Mouse (Mus musculus) ES-E14 (cell line): ENCODE data around the gene Rgs1. TPM values are rescaled to one million over a fixed set of nuclear protein-coding genes. Genes with fewer than 3 reads are reported as not detected.

Experiments
- DNase-seq: peaks from one replicate; pipeline ENCODE4 v3.0.0-alpha.2; 2013; ENCODE audit warnings: low read depth, low spot score
- H3K27ac ChIP-seq: 2 replicates; pipeline ENCODE4 v1.5.1; 2012; ENCODE audit warnings: low read depth, mild to moderate bottlenecking, low read length, moderate library complexity, mixed read lengths; ENCODE audit not compliant: poor library complexity, insufficient read depth, severe bottlenecking
- H3K36me3 ChIP-seq: 2 replicates; pipeline ENCODE4 v1.6.1; 2012; ENCODE audit warnings: mild to moderate bottlenecking, low read length, moderate library complexity, mixed read lengths; ENCODE audit not compliant: control insufficient read depth, poor library complexity, insufficient read depth, severe bottlenecking
- H3K4me1 ChIP-seq, 2 experiments: fragments of 150-350 bp in 1 of 2; sonication (generic) in 1 of 2; 2 replicates each; pipeline ENCODE4 v1.6.1; 2012; ENCODE audit warnings: low read length in 2 of 2, mild to moderate bottlenecking in 1 of 2, mixed read lengths in 1 of 2; ENCODE audit not compliant: control insufficient read depth in 2 of 2, insufficient read depth in 2 of 2, poor library complexity in 1 of 2
- H3K4me3 ChIP-seq, 2 experiments: fragments of 150-350 bp in 1 of 2; sonication (generic) in 1 of 2; 2 replicates each; pipeline ENCODE4 v1.5.1; 2012; ENCODE audit warnings: low read length in 2 of 2, low read depth in 1 of 2, mild to moderate bottlenecking in 1 of 2, mixed read lengths in 1 of 2; ENCODE audit not compliant: insufficient read depth in 1 of 2, poor library complexity in 1 of 2, severe bottlenecking in 1 of 2
- H3K9ac ChIP-seq: 2 replicates; pipeline ENCODE4 v1.6.1; 2012; ENCODE audit warnings: low read depth, mild to moderate bottlenecking, low read length, mixed read lengths; ENCODE audit not compliant: poor library complexity, insufficient read depth, severe bottlenecking
- H3K9me3 ChIP-seq: fragments of 150-350 bp; sonication (generic); 2 replicates; pipeline ENCODE4 v1.6.1; 2012; ENCODE audit warnings: low read depth, mild to moderate bottlenecking, low read length; ENCODE audit not compliant: control insufficient read depth, insufficient read depth
- CHD2 ChIP-seq: IDR thresholded peaks from 2 replicates; pipeline ENCODE4 v1.6.1; 2014; ENCODE audit warnings: mild to moderate bottlenecking, low read depth, low read length, inconsistent platforms
- HCFC1 ChIP-seq: IDR thresholded peaks from 2 replicates; pipeline ENCODE4 v1.6.1; 2012; ENCODE audit warnings: low read length, inconsistent platforms, borderline replicate concordance; ENCODE audit not compliant: insufficient read depth
- MAFK ChIP-seq: IDR thresholded peaks from 2 replicates; pipeline ENCODE4 v1.6.1; 2014; ENCODE audit warnings: mild to moderate bottlenecking, low read depth, low read length, inconsistent platforms; ENCODE audit not compliant: insufficient read depth
- ZC3H11A ChIP-seq: IDR thresholded peaks from 2 replicates; pipeline ENCODE4 v1.6.1; 2012; ENCODE audit warnings: low read depth, mild to moderate bottlenecking, inconsistent platforms, low read length, borderline replicate concordance
- ZNF384 ChIP-seq: IDR thresholded peaks from 2 replicates; pipeline ENCODE4 v1.6.1; 2012; ENCODE audit warnings: low read depth, low read length, inconsistent platforms
- in situ Hi-C, 2 experiments: fragments of 600-800 bp; cut with MboI; formaldehyde crosslinking; loops; one replicate each; pipeline ENCODE4 v1.15.1; 2025; ENCODE audit warnings: low sequenced_read_pairs in 2 of 2, inconsistent platforms in 1 of 2; ENCODE audit not compliant: unreplicated experiment in 2 of 2
- total RNA-seq: library from RNA; depleted of rRNA; stranded (reverse); fragments of 300-350 nt; gene quantifications from 2 replicates; pipeline ENCODE4 v1.2.3, GENCODE M21; 2012; rRNA removed

Rgs1 gene
- total RNA-seq, result not detected in 2 replicates

DNA sequence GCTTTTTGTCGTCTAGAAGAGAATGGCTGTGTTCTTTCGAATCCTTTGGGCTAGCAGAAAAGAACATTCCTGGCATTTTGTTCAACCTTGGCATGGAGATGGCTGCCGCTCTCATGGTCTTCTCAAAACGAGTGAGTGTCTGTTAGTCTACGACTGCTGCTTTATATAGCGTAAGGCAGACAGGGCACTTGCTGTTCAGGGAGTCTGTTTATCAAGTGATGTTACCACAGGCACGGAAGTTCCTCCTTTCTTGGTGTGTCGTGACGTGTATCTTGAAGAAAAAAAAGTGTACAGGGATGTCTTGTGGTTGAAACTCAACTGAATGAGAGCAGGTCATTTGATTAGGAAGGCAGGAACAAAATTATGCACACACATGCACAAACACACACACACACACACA, at the start of gene Rgs1:
Rgs1 (minus strand) TSS at position 320 of the 400 bp plus-strand sequence.
- TF ChIP-seq ZC3H11A (no peak), MAFK (no peak), ZNF384 (no peak), CHD2 (no peak), HCFC1 (no peak)
- no peak within 1 kb of the TSS for H3K9ac ChIP-seq
- in situ Hi-C loops, result no loop called here

DNA sequence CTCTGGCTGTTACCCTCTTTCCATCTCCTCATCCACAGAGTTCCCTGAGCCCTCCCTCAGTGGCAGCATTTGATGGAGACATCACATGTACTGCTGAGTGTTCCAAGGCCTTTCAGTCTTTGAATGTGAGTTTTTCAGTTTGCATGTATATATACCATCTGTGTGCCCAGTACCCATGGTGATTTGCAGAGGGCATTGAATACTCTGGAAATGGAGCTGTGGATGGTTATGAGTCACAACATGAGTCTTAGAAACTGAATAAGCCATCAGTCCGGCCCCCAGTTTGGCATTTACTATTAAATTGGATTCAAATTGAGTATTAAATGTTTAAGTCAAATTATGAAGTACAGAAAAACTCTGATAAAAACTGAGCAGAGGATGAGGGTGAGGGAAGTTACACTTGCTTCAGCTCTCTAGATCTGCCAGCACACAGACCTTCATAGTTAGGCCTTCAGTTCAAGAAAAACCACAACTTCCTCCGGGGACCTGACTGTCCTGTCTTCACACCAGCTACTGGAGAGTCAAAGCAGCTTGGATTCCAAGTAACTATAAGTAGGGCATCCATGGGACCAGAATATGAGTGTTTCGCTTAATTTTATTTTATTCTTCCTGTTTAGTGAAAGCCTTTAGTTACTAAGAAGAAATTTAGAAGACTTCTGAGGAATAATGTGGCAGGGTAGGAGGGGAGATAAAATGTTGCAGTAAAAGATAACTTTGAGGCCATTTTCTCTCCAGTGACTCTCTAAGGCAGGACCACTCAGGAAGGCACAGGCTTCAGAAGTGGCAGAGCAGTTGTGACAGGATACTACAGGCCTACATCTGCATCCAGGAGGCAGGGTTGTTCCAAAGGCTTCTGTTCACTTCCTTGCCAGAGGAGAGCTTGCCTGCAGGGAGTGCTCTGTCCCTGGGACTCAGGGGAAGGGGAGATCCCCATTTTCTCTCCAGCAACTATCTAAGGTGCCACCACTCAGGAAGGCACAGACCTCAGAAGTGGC, 34.3 kb upstream of the Rgs1 start:
- DNase-seq, result no peak
- in situ Hi-C loops, result no loop called here
- TF ChIP-seq ZC3H11A, result no peak
- TF ChIP-seq CHD2, result no peak
- TF ChIP-seq HCFC1, result no peak
- TF ChIP-seq MAFK, result no peak
- no peak for TF ChIP-seq ZNF384
- Histone ChIP-seq H3K4me1 (no peaks in the 10 kb centered on the region), H3K27ac (no peak overlapping the region), H3K4me3 (no peak overlapping the region), H3K36me3 (no peaks in the 10 kb centered on the region), H3K9ac (no peak overlapping the region), H3K9me3 (no peaks in the 10 kb centered on the region)

More for the DNA sequence above, at the start of gene Rgs1:
- no peaks in the 10 kb centered on the region for H3K9me3 ChIP-seq
- H3K27ac ChIP-seq, result no peak within 1 kb of the TSS
- no peaks in the 10 kb centered on the region for H3K4me1 ChIP-seq
- no peak within 1 kb of the TSS for H3K4me3 ChIP-seq
- H3K36me3 ChIP-seq, result no peaks in the 10 kb centered on the region
- no peak for DNase-seq

- H3K9me3 ChIP-seq, result no peaks in the 10 kb centered on the region
- no peak overlapping the region for H3K4me3 ChIP-seq
- TF ChIP-seq ZC3H11A (no peak), ZNF384 (no peak), HCFC1 (no peak), MAFK (no peak), CHD2 (no peak)
- H3K36me3 ChIP-seq, result no peaks in the 10 kb centered on the region
- H3K4me1 ChIP-seq, result no peaks in the 10 kb centered on the region
- in situ Hi-C loops, result no loop called here
- H3K27ac ChIP-seq, result no peak overlapping the region
- no peak overlapping the region for H3K9ac ChIP-seq
- no peak for DNase-seq
Observed at GRCm38 (mm10) chr1:144280056-144280455, 31.0 kb upstream of the Rgs1 start.

DNA sequence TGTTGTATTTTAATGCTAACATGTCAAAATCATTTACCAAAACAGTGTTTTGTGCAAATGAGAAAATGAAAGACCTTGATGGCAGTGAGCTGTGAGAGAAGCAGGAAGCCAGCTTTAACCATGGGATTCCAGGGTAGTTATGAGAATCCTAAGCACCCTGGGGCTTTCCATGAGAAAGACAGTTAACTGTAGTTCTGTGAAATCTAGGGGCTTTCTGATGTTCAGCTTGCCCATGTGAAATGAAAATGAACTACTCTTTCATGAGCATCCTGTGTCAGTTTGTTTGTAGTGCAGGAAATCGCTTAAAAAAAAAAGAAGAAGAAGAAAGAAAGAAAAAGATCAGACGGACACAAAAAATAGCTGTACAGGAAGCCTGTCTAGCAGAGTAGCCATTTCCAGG, 23.9 kb upstream of the Rgs1 start:
- H3K36me3 ChIP-seq, result no peaks in the 10 kb centered on the region
- TF ChIP-seq ZC3H11A, result no peak
- TF ChIP-seq ZNF384, result no peak
- no peak for TF ChIP-seq HCFC1
- no peaks in the 10 kb centered on the region for H3K4me1 ChIP-seq
- no peak overlapping the region for H3K4me3 ChIP-seq
- no peak overlapping the region for H3K9ac ChIP-seq
- no peaks in the 10 kb centered on the region for H3K9me3 ChIP-seq
- in situ Hi-C loops, result no loop called here
- DNase-seq, result no peak
- no peak overlapping the region for H3K27ac ChIP-seq
